33 mouse cellular contexts compared by ENCODE assay signal in genomic region chr8:41752641-41753040, GRCm38 (mm10).
"Had no signal": no experiment of that assay in that cellular context is flagged by ENCODE, and none has a peak within 500 bp of the region (broad histone marks: within the 10 kb centered on the region; RNA-seq: fewer than 3 reads in every experiment).

No protein-coding gene starts in this region.

- H3K27ac ChIP-seq: heart, embryonic 10.5 days; heart, embryonic 13.5 days; heart, embryonic 15.5 days; hindbrain, embryonic 10.5 days; hindbrain, embryonic 12.5 days; hindbrain, embryonic 13.5 days; hindbrain, embryonic 14.5 days; hindbrain, embryonic 15.5 days; hindbrain, postnatal 0 days; intestine, embryonic 15.5 days; kidney, embryonic 15.5 days; kidney, postnatal 0 days; layer of hippocampus, adult 2 months had no signal

- H3K4me3 ChIP-seq: heart, embryonic 10.5 days; heart, embryonic 12.5 days; heart, embryonic 13.5 days; heart, embryonic 15.5 days; hindbrain, embryonic 10.5 days; hindbrain, embryonic 12.5 days; hindbrain, embryonic 13.5 days; hindbrain, embryonic 15.5 days; intestine, embryonic 15.5 days; kidney, embryonic 15.5 days; layer of hippocampus, adult 2 months had no signal

- DNase-seq: heart, postnatal 10 days; heart, postnatal 14 days; heart, postnatal 36 days; heart, postnatal 4 days; kidney, adult 11 months; kidney, adult 18-20 months; kidney, adult 2 months; kidney, adult 8-10 months; kidney, adult 9 months; kidney, postnatal 10 days; kidney, postnatal 14 days; kidney, postnatal 25 days; kidney, postnatal 36 days; kidney, postnatal 4 days; layer of hippocampus, adult 9-11 months had no signal

- ATAC-seq: hindbrain, embryonic 16.5 days; hindbrain, postnatal 0 days; inflammation-experienced regulatory T-cells, adult 6 months; intestine, embryonic 15.5 days; intestine, embryonic 16.5 days; intestine, postnatal 0 days had no signal
